Mouse (Mus musculus) liver, embryonic 11.5 days (tissue): ENCODE measurements at regions not wholly inside any gene's neighbourhood (a gene's known extent, or its start where the extent isn't known, plus 50 kb on each side); places are given as distances from the start of the nearest gene placed in this dataset.

Experiments used
- ATAC-seq: fragments of 200-750 bp; cut with Nextera tagmentation; replicated peaks from 2 replicates; pipeline ENCODE4 v1.8.0; 2017; ENCODE audit warnings: moderate number of reproducible peaks, mild to moderate bottlenecking, moderate TSS enrichment, moderate library complexity; ENCODE audit not compliant: low FRiP score
- DNase-seq: peaks from one replicate; pipeline ENCODE4 v3.0.0-alpha.2; 2017; ENCODE audit warnings: low spot score
- H3K27ac ChIP-seq: fragments of 300-500 bp; sonication (generic); 2 replicates; pipeline ENCODE4 v1.5.1; 2014; ENCODE audit warnings: mild to moderate bottlenecking, low read depth, low read length, control low read depth
- H3K27me3 ChIP-seq: fragments of 300-500 bp; sonication (generic); replicated peaks from 2 replicates; pipeline ENCODE4 v1.6.1; 2014; ENCODE audit warnings: low read length, mixed read lengths; ENCODE audit not compliant: control insufficient read depth, insufficient read depth
- H3K36me3 ChIP-seq: fragments of 300-500 bp; sonication (generic); 2 replicates; pipeline ENCODE4 v1.6.1; 2014; ENCODE audit warnings: mild to moderate bottlenecking, low read length, moderate library complexity, mixed read lengths; ENCODE audit not compliant: control insufficient read depth, insufficient read depth
- H3K4me1 ChIP-seq: fragments of 300-500 bp; sonication (generic); replicated peaks from 2 replicates; pipeline ENCODE4 v1.6.1; 2014; ENCODE audit warnings: low read length, mixed read lengths; ENCODE audit not compliant: control insufficient read depth, insufficient read depth
- H3K4me2 ChIP-seq: fragments of 300-500 bp; sonication (generic); 2 replicates; pipeline ENCODE4 v1.6.1; 2014; ENCODE audit warnings: mild to moderate bottlenecking, control low read depth, moderate library complexity
- H3K4me3 ChIP-seq: fragments of 300-500 bp; sonication (generic); 2 replicates; pipeline ENCODE4 v1.5.1; 2014; ENCODE audit warnings: low read depth, low read length, control low read depth
- H3K9ac ChIP-seq: fragments of 300-500 bp; sonication (generic); 2 replicates; pipeline ENCODE4 v1.6.1; 2014; ENCODE audit warnings: low read depth, low read length, control low read depth
- H3K9me3 ChIP-seq: fragments of 300-500 bp; sonication (generic); 2 replicates; pipeline ENCODE4 v1.6.1; 2016; ENCODE audit warnings: low read length, inconsistent platforms, mixed read lengths; ENCODE audit not compliant: control insufficient read depth
- WGBS: fragments of 180-500 bp; shearing (Covaris S2); extraction: QIAGEN DNeasy Blood & Tissue Kit; methylation state at CpG from one replicate; pipeline ENCODE4 v1.1.7; 2014; 5-methylcytosine and 5-hydroxymethylcytosine counted together

DNA sequence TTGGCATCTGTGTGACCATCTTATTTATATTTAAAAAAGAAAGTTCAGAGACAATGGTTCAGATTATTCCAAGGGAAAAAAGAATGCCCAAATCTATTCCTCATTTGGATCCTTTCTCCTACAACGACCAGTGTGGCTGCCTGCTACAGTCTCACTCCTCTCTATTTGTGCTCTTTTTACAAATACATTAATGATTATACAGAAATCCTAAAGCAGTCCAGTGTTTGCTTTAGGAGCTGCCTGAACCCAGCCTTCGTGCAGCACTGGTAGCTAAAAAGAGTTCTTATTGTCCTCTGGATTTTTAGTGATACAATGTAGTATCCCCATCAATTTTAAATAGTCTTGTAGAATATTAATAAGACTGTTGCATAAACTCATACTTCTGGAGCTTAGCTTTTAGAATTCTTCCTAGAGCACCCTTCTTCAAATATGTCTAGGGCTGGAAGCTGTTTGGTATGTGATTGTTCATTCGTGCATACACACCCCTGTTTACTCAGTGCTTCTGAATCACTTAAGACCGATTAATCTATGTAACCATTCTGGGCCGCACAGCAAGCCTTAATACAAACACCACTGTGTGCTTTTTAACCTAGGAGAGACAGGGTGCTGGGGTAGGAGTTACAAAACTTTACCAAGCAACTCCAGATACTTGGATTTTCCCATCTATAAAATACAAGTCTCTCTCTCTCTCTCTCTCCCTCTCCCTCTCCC is 69.0 kb upstream of the Magi3 start:
- no peak overlapping the region for H3K4me3 ChIP-seq
- peak; percentile 12 for DNase-seq
- H3K9me3 ChIP-seq: no peaks in the 10 kb centered on the region
- no peak overlapping the region for H3K9ac ChIP-seq
- H3K27ac ChIP-seq: no peak overlapping the region
- WGBS: 72% methylated on average over 5 of the region's 5 CpGs
- H3K27me3 ChIP-seq: no peaks in the 10 kb centered on the region
- H3K36me3 ChIP-seq: no peaks in the 10 kb centered on the region
- no peak overlapping the region for H3K4me2 ChIP-seq
- no peak for ATAC-seq
- H3K4me1 ChIP-seq: no peaks in the 10 kb centered on the region

DNA sequence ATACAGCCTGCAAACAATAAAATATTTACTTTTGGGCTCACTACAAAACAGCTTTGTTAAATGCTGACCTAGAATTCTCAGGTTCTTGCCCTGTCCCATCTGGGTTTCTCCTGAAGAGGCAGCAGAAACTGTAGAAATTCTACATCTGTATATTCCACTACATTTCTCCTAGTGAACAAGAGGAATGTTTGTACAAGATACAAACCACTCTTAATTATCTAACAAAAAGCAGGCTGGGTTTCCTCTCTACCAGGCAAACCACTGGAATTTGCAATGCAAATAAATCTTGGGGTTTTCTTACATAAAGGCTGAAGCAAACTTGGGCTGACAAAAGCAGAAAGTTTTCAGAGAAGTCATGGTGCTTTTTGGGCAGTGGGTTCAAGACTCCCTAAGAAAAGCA is 67.7 kb upstream of the Magi3 start:
- Histone ChIP-seq H3K4me2 (no peak overlapping the region), H3K4me1 (no peaks in the 10 kb centered on the region), H3K27ac (no peak overlapping the region), H3K27me3 (no peaks in the 10 kb centered on the region), H3K36me3 (no peaks in the 10 kb centered on the region), H3K9me3 (no peaks in the 10 kb centered on the region), H3K9ac (no peak overlapping the region), H3K4me3 (no peak overlapping the region)
- DNase-seq: no peak
- ATAC-seq: no peak

- H3K4me2 ChIP-seq: no peak overlapping the region
- no peaks in the 10 kb centered on the region for H3K9me3 ChIP-seq
- H3K36me3 ChIP-seq: no peaks in the 10 kb centered on the region
- DNase-seq (no peak), ATAC-seq (no peak)
- H3K9ac ChIP-seq: no peak overlapping the region
- WGBS: 83% methylated on average over 2 of the region's 2 CpGs
- H3K4me3 ChIP-seq: no peak overlapping the region
- H3K4me1 ChIP-seq: 0 out of 2 replicates have a peak, but pooled peaks cover 2% of the 10 kb centered on the region
- no peak overlapping the region for H3K27ac ChIP-seq
- no peaks in the 10 kb centered on the region for H3K27me3 ChIP-seq
Measured at GRCm38 (mm10) chr3:104284961-104285360, 64.8 kb upstream of the Magi3 start.

GRCm38 (mm10) chr3:104283855-104284254 is 63.7 kb upstream of the Magi3 start:
- DNase-seq (no peak), ATAC-seq (no peak)
- no peak overlapping the region for H3K9ac ChIP-seq
- 68% methylated on average over 5 of the region's 5 CpGs for WGBS
- no peak overlapping the region for H3K27ac ChIP-seq
- H3K4me3 ChIP-seq: no peak overlapping the region
- no peak overlapping the region for H3K4me2 ChIP-seq
- H3K4me1 ChIP-seq: 0 out of 2 replicates have a peak, but pooled peaks cover 2% of the 10 kb centered on the region
- no peaks in the 10 kb centered on the region for H3K27me3 ChIP-seq
- no peaks in the 10 kb centered on the region for H3K36me3 ChIP-seq
- no peaks in the 10 kb centered on the region for H3K9me3 ChIP-seq

- Histone ChIP-seq H3K4me2 (no peak overlapping the region), H3K9me3 (no peaks in the 10 kb centered on the region), H3K36me3 (no peaks in the 10 kb centered on the region), H3K27ac (peak overlapping the region; percentile 43; the same call in 1 of the 2 replicates), H3K27me3 (no peaks in the 10 kb centered on the region), H3K9ac (no peak overlapping the region), H3K4me1 (0 out of 2 replicates have a peak, but pooled peaks cover 2% of the 10 kb centered on the region), H3K4me3 (no peak overlapping the region)
- WGBS: 41% methylated on average over 6 of the region's 6 CpGs
- DNase-seq (no peak), ATAC-seq (peak; percentile 60; the same call in 1 of the 2 replicates)
Measured at GRCm38 (mm10) chr3:104279505-104279904, 59.3 kb upstream of the Magi3 start.

- no peaks in the 10 kb centered on the region for H3K4me1 ChIP-seq
- no peak overlapping the region for H3K4me3 ChIP-seq
- H3K4me2 ChIP-seq: no peak overlapping the region
- H3K27me3 ChIP-seq: no peaks in the 10 kb centered on the region
- WGBS: 44% methylated on average over 1 of the region's 1 CpGs
- no peak overlapping the region for H3K9ac ChIP-seq
- H3K9me3 ChIP-seq: no peaks in the 10 kb centered on the region
- no peak for DNase-seq
- no peak overlapping the region for H3K27ac ChIP-seq
- no peaks in the 10 kb centered on the region for H3K36me3 ChIP-seq
- no peak for ATAC-seq
Measured at GRCm38 (mm10) chr3:104274718-104275302, 54.6 kb upstream of the Magi3 start.

GRCm38 (mm10) chr3:104274084-104274483 is 53.9 kb upstream of the Magi3 start:
- Histone ChIP-seq H3K9ac (no peak overlapping the region), H3K4me1 (no peaks in the 10 kb centered on the region), H3K4me3 (no peak overlapping the region), H3K27ac (no peak overlapping the region), H3K36me3 (no peaks in the 10 kb centered on the region), H3K4me2 (no peak overlapping the region), H3K9me3 (no peaks in the 10 kb centered on the region), H3K27me3 (no peaks in the 10 kb centered on the region)
- no peak for ATAC-seq
- no peak for DNase-seq
